Mouse (Mus musculus) cerebellum, adult 2 months (tissue): ENCODE results near the gene Inpp4b.

Experiments used
- CTCF ChIP-seq: fragments of 200-500 bp; IDR thresholded peaks from 2 replicates; pipeline ENCODE4 v1.5.1; 2011; ENCODE audit warnings: low read depth, mild to moderate bottlenecking, control low read depth, low read length, moderate library complexity, borderline replicate concordance; ENCODE audit not compliant: insufficient read depth
- POLR2A ChIP-seq: fragments of 200-500 bp; IDR thresholded peaks from 2 replicates; pipeline ENCODE4 v1.6.1; 2011; ENCODE audit warnings: low read length, control low read depth, borderline replicate concordance; ENCODE audit not compliant: insufficient read depth

DNA sequence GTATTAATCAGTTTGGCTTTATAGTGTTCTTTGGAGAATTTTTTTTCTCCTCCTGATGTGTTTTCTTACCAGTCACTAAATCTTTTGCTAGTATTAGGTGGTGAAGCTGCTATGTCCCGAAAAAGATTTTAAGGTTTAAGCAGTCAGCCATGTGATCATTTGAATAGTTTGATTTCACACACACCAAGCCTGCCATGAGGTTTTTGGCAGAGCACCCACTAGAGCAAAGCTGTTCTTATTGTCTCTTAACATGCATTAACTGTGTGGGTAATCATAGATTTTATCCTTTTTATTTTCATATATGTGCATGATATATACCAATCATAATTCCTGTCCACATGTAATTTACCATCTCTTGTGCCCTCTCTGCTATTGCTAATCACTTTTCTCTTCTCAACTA is 240.6 kb downstream of the Inpp4b start:
- TF ChIP-seq POLR2A: no peak
- no peak for TF ChIP-seq CTCF
